Mouse (Mus musculus): ENCODE measurements around the gene Olfr550. TPM values are rescaled to one million over a fixed set of nuclear protein-coding genes. Genes with fewer than 3 reads are reported as not detected.
A peak's percentile ranks its signal among the peaks of the same experiment; 100 is the strongest.

Gene Olfr550
- 0.05 TPM in 1 of 2 replicates, not detected in the other for polyA plus RNA-seq (2015; fragmentation: Nextera tagmentation; extraction: Ambion mirVana)

DNA sequence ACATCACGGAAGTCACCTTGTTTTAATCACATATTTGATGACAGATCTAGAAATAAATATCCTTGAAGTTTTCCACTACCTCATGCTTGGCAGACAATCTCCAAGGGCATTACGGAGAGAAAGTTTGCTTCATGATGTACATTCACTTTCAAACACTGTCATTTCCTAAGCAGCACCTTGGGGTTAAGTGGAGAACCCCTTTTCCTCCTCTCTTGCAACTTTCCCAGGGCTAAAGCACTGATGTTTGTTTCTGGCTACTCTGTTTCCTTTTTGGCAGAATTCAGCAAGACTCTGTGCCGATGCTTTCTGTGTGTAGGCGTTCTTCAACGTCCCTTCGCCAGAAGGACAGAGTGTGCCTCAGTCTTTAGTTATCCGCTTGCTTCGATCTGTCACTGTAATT is at the start of gene Olfr550:
TSS of gene Olfr550 (plus strand) at position 301 of the 400 bp plus-strand sequence.
- Histone ChIP-seq H3K36me3 (no peaks in the 10 kb centered on the region), H3K4me1 (no peaks in the 10 kb centered on the region), H3K9ac (no peak within 1 kb of the TSS), H3K27ac (no peak within 1 kb of the TSS), H3K27me3 (no peaks in the 10 kb centered on the region), H3K9me3 (no peaks in the 10 kb centered on the region), H3K4me2 (no peak within 1 kb of the TSS), H3K4me3 (no peak within 1 kb of the TSS)
- ATAC-seq (ENCODE audit: insufficient number of reproducible peaks, low FRiP score, low TSS enrichment, low read depth), result no peak
- WGBS, result 86% methylated on average over 8 of the region's 8 CpGs

DNA sequence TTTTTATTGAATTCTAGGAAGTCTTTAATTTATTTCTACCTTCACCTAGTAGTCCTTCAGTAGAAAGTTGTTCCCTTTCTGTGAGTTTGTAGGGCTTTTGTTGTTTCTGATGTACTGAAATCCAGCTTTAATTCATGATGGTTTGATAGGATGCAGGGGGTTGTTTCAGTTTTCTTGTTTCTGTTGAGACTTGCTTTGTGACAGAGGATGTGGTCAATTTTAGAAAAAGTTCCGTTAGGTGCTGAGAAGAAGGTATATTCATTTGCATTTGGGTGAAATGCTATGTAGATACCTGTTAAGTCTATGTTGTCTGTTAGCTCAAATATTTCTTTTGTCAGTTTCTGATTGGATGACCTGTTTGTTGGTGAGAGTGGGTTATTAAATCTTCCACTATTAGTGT is 42.2 kb upstream of the Olfr550 start:
- Histone ChIP-seq H3K4me2 (no peak overlapping the region), H3K9ac (no peak overlapping the region), H3K27ac (no peak overlapping the region), H3K9me3 (no peaks in the 10 kb centered on the region), H3K4me3 (no peak overlapping the region), H3K4me1 (no peaks in the 10 kb centered on the region), H3K36me3 (no peaks in the 10 kb centered on the region), H3K27me3 (no peaks in the 10 kb centered on the region)
- 73% methylated on average over 1 of the region's 1 CpGs for WGBS
- no peak for ATAC-seq (ENCODE audit: insufficient number of reproducible peaks, low FRiP score, low TSS enrichment, low read depth)

DNA sequence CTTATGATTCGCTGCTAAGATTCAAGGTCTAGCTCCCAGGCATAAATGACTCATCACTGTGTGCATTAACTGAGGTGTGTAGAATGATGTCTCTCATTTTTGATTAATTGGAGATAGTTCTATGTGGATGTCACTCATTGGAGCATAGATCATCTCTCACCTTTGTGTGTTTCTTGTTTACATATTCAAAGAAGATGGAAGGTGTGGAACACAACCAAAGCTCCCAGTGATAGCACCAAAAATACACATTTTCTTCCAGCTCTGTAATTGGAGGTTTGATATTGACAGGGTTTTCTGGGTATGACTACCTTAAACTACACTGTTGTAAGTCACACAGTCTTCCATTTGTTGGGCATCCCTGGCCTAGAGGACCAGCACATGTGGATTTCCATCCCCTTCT is 36.8 kb upstream of the Olfr550 start, which contains the start of gene Olfr547:
TSS of gene Olfr547 (plus strand) at position 301 of the 400 bp plus-strand sequence.
- WGBS, result 81% methylated on average over 1 of the region's 1 CpGs
- no peaks in the 10 kb centered on the region for H3K4me1 ChIP-seq

DNA sequence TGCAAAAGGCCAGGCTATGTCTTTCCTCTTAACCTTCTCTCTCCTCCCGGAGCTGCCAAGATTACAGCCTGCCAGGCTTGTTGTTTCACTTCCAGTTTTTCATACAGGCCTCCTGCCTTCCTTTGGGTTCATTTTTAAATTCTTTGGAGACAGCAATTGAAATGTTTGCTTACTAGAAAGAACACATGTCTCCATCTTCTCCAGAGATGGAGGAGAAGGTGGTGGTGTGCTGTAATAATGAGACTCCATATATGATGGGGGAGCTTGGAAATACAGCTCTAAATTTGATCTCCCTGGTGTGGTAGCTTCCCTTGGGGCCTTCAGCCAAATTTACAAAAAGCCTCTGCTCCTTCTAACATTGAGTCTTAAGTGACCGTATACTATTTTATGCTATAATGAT is 30.6 kb upstream of the Olfr550 start, which contains the start of gene Olfr548-ps1:
TSS of gene Olfr548-ps1 (plus strand) at position 301 of the 400 bp plus-strand sequence.
- no peak within 1 kb of the TSS for H3K27ac ChIP-seq
- H3K4me2 ChIP-seq, result no peak within 1 kb of the TSS
- H3K27me3 ChIP-seq, result no peaks in the 10 kb centered on the region
- WGBS, result 82% methylated on average over 2 of the region's 2 CpGs
- H3K9ac ChIP-seq, result no peak within 1 kb of the TSS
- no peaks in the 10 kb centered on the region for H3K4me1 ChIP-seq
- no peak within 1 kb of the TSS for H3K4me3 ChIP-seq
- H3K9me3 ChIP-seq, result no peaks in the 10 kb centered on the region
- no peak for ATAC-seq (ENCODE audit: insufficient number of reproducible peaks, low FRiP score, low TSS enrichment, low read depth)
- no peaks in the 10 kb centered on the region for H3K36me3 ChIP-seq

More for the DNA sequence above, 36.8 kb upstream of the Olfr550 start, which contains the start of gene Olfr547:
- Histone ChIP-seq H3K9me3 (no peaks in the 10 kb centered on the region), H3K9ac (no peak within 1 kb of the TSS), H3K27me3 (no peaks in the 10 kb centered on the region), H3K36me3 (no peaks in the 10 kb centered on the region), H3K4me2 (no peak within 1 kb of the TSS), H3K27ac (no peak within 1 kb of the TSS), H3K4me3 (no peak within 1 kb of the TSS)
- ATAC-seq (ENCODE audit: insufficient number of reproducible peaks, low FRiP score, low TSS enrichment, low read depth), result no peak

DNA sequence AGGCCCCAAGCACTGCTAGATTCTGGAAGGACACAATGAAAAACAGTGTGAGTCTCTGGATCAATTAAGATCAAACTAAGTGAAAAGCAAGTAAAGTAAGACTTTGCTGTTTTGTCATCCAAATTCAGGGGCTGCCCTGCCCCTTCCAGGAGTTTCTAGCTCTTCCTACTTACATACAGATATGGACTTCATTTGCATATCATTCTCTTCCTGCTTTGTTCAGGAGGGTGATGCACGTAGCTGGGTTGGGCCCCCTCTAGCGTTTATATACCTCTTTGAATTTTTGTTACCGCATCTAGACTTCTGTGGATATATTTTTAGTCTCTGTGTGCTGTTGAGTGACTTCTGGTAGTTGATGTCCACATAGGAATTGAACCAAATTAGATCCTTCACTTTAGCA is 30.0 kb upstream of the Olfr550 start:
- ATAC-seq (ENCODE audit: insufficient number of reproducible peaks, low FRiP score, low TSS enrichment, low read depth), result no peak
- H3K36me3 ChIP-seq, result no peaks in the 10 kb centered on the region
- 60% methylated on average over 3 of the region's 3 CpGs for WGBS

DNA sequence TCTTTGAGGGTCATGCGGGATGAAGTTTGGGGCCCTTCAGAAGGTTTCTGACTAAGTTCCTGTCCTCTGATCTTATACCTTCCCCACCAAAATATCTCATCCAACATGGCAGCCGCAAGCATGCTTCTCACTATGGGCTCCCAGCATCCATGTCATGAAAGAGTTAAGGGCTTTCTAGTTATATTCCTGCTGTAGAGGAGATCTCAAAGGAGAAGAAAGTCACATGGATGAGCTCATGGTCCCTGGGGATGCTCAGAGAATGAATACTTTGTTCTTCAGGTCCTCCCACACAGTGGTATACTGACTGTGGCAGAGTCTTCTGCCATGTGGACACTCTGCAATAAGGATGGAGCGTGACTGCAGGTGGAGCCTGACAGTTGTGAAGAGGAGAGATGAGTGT is 21.7 kb upstream of the Olfr550 start, which contains the start of gene Olfr549:
TSS of gene Olfr549 (plus strand) at position 301 of the 400 bp plus-strand sequence.
- no peaks in the 10 kb centered on the region for H3K27me3 ChIP-seq
- H3K9ac ChIP-seq, result no peak within 1 kb of the TSS
- no peak within 1 kb of the TSS for H3K4me2 ChIP-seq
- H3K4me3 ChIP-seq, result no peak within 1 kb of the TSS
- no peaks in the 10 kb centered on the region for H3K36me3 ChIP-seq
- no peak within 1 kb of the TSS for H3K27ac ChIP-seq
- H3K4me1 ChIP-seq, result no peaks in the 10 kb centered on the region
- no peak for ATAC-seq (ENCODE audit: insufficient number of reproducible peaks, low FRiP score, low TSS enrichment, low read depth)
- H3K9me3 ChIP-seq, result no peaks in the 10 kb centered on the region
- 81% methylated on average over 3 of the region's 3 CpGs for WGBS

More for the DNA sequence above, 30.0 kb upstream of the Olfr550 start:
- Histone ChIP-seq H3K4me2 (no peak overlapping the region), H3K9me3 (no peaks in the 10 kb centered on the region), H3K4me3 (no peak overlapping the region), H3K27ac (no peak overlapping the region), H3K4me1 (no peaks in the 10 kb centered on the region), H3K9ac (no peak overlapping the region), H3K27me3 (no peaks in the 10 kb centered on the region)

DNA sequence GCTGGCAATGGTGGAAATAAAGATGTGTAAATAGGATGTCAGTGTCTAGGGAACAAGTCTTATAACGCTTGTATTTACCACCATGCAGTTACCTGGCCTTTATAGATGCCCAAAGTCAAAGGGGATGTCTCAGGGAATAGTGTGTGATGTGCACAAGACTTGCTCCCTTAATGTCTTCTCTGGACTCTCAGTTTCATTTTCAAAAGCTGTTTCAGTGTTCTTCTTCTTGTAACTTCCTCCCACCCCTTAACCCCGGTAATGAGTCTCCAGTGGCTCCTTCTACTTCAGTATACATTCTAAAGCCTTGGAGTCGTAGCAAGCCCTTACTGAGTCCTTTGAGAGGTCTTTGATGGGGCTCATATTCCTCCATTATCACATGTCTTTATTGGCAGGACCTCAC is 18.0 kb upstream of the Olfr550 start:
- H3K9ac ChIP-seq, result no peak overlapping the region
- H3K4me1 ChIP-seq, result no peaks in the 10 kb centered on the region
- no peak overlapping the region for H3K27ac ChIP-seq
- no peaks in the 10 kb centered on the region for H3K36me3 ChIP-seq
- no peak for ATAC-seq (ENCODE audit: insufficient number of reproducible peaks, low FRiP score, low TSS enrichment, low read depth)
- no peaks in the 10 kb centered on the region for H3K9me3 ChIP-seq
- WGBS, result 68% methylated on average over 3 of the region's 3 CpGs
- H3K4me2 ChIP-seq, result no peak overlapping the region
- no peak overlapping the region for H3K4me3 ChIP-seq
- no peaks in the 10 kb centered on the region for H3K27me3 ChIP-seq

DNA sequence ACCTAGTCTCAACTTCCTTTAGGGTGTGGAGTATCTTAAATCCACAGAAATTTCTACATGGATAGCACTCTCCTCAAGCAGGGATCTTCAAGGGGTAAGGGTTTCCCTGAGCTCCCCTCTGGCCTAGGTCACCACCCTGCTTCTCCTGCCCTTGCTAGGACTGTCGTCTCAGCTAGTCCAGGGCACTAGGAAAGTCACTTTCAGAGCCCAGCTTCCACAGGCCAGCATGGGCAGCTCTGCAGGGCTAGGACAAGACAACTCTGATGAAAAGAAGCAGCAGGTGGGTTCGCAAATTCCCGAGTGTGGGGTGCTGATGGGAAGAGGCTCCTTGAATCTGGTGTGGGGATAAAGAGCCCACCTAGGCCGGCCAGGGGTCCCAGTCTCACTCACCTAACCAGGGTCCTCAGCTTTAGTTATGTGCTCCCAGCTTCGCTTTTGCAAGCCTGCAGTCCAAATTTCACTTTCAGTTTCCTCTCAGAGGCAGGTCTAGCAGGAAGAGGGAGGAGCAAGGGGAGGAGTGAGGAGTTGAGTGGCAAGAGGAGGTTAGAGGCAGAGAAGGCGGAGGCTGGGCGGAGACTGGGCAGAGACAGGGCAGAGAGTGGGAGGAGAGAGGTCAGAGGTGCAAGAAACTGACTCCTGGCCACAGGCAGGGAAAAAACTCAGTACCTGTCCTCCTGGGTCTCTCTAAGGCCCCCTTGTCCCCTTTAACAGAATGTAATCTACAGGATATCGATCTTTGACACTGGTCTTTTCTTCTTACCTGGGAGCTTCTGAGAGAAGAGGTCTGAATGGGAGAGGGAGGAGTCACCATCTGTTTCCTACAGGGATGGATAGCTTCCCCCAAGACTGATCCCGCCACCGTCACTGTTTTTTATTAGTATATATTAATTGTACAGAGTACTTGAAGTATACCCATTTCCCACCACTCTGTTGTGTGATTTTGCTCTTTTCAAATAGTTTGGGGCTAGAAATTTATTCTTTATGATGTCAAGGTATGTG is 5.9 kb upstream of the Olfr550 start, which contains the start of gene Trim21:
TSS of gene Trim21 (minus strand) at position 488 of the 999 bp plus-strand sequence.
- no peaks in the 10 kb centered on the region for H3K27me3 ChIP-seq
- WGBS, result 17% methylated on average over 10 of the region's 10 CpGs
- H3K4me2 ChIP-seq, result peak within 1 kb of the TSS; percentile 55
- H3K9me3 ChIP-seq, result no peaks in the 10 kb centered on the region
- no peaks in the 10 kb centered on the region for H3K36me3 ChIP-seq
- H3K4me1 ChIP-seq, result peaks cover 8% of the 10 kb centered on the region; the same call in 1 of the 2 replicates
- ATAC-seq (ENCODE audit: insufficient number of reproducible peaks, low FRiP score, low TSS enrichment, low read depth), result peak; percentile 83
- peak within 1 kb of the TSS; percentile 24; the same call in 1 of the 2 replicates for H3K27ac ChIP-seq
- peak within 1 kb of the TSS; percentile 45 for H3K4me3 ChIP-seq
- peak within 1 kb of the TSS; percentile 31 for H3K9ac ChIP-seq

DNA sequence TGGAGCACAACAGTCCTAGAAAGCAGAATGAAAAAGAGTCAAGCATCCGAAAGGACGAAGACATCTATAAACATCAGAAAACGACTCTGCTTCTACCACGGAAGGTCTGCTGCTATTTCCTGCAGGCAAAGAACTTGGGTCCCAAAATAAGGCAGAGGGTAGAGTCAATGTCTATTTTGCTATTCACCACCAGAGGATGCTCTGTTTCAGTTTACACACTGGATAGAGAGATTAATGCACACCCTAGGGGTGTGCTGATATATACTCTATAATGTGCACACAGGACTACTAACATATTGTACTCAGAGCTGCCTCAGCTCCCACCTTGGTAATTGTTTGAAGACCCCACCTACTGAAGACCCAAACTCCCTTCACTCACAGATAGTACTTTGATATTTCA is 5.0 kb upstream of the Olfr550 start:
- Histone ChIP-seq H3K36me3 (no peaks in the 10 kb centered on the region), H3K9me3 (no peaks in the 10 kb centered on the region), H3K4me1 (peaks cover 8% of the 10 kb centered on the region; the same call in 1 of the 2 replicates), H3K9ac (no peak overlapping the region), H3K4me2 (no peak overlapping the region), H3K27ac (no peak overlapping the region), H3K4me3 (no peak overlapping the region), H3K27me3 (no peaks in the 10 kb centered on the region)
- WGBS, result 89% methylated on average over 4 of the region's 4 CpGs
- ATAC-seq (ENCODE audit: insufficient number of reproducible peaks, low FRiP score, low TSS enrichment, low read depth), result no peak

DNA sequence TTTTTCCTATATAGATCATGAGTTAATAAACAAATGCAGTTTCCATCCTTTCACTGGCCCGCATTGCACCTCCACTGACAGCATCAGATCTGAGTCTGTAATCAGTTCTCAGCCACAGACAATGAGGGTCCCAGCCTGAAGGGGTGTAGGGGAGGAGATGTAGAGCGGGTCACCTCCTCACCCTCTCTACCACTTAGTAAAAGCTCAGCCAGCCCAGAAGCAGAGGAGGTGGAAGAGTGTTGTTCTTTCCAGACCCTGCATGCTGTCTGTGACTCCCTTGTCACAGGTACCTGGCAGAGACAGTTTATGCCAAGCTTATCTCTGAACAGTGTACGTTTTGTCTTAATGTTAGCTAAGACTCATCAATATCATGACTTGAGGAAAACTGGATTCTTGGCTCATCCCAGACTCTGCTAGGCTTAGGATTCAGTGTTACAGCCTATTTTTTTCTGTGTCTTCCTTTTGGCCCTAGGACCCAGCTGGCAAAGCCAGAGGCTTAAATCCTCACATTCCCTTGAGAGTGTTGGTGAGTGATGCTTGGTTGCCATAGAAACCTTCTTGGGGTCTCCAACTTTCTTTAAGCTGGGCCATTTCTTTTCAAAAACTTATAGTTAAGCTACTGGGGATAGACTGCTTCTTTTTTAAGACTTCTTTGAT is 2.1 kb downstream of the Olfr550 start:
- H3K36me3 ChIP-seq, result no peaks in the 10 kb centered on the region
- H3K9me3 ChIP-seq, result no peaks in the 10 kb centered on the region
- WGBS, result 84% methylated on average over 3 of the region's 3 CpGs
- no peaks in the 10 kb centered on the region for H3K4me1 ChIP-seq
- no peak for ATAC-seq (ENCODE audit: insufficient number of reproducible peaks, low FRiP score, low TSS enrichment, low read depth)
- H3K27ac ChIP-seq, result no peak overlapping the region
- no peaks in the 10 kb centered on the region for H3K27me3 ChIP-seq
- no peak overlapping the region for H3K9ac ChIP-seq
- H3K4me2 ChIP-seq, result no peak overlapping the region
- H3K4me3 ChIP-seq, result no peak overlapping the region

DNA sequence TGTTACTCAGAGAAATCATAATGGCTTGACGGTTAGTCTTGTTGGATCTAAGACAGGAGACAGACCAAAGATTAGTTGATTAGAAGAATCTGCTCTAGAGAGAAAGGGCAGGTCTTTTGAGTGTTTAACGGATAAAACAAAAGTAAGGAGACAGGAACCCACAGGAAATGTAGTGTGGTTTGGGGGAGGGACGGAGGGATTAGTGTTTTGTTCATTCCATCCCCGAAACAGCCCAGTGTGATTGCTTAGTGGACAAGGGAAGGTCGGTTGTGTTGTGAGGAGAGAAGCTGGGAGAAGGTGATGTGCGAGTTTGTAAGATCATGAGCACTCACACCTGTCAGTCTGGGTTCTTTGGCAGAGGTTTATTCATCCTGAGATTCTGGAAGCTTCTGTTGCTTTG is 4.8 kb downstream of the Olfr550 start:
- no peaks in the 10 kb centered on the region for H3K36me3 ChIP-seq
- ATAC-seq (ENCODE audit: insufficient number of reproducible peaks, low FRiP score, low TSS enrichment, low read depth), result no peak
- no peak overlapping the region for H3K9ac ChIP-seq
- H3K27me3 ChIP-seq, result no peaks in the 10 kb centered on the region
- no peak overlapping the region for H3K27ac ChIP-seq
- H3K4me2 ChIP-seq, result no peak overlapping the region
- 69% methylated on average over 6 of the region's 6 CpGs for WGBS
- H3K4me1 ChIP-seq, result no peaks in the 10 kb centered on the region
- no peaks in the 10 kb centered on the region for H3K9me3 ChIP-seq
- H3K4me3 ChIP-seq, result no peak overlapping the region

Data from limb, embryonic 15.5 days (tissue).